Mouse (Mus musculus): ENCODE data around the gene Unk. TPM values are rescaled to one million over a fixed set of nuclear protein-coding genes. Genes with fewer than 3 reads are reported as not detected.

The Unk gene
- polyA plus RNA-seq, 1 experiment from 2014 or later = 19.3 TPM

DNA sequence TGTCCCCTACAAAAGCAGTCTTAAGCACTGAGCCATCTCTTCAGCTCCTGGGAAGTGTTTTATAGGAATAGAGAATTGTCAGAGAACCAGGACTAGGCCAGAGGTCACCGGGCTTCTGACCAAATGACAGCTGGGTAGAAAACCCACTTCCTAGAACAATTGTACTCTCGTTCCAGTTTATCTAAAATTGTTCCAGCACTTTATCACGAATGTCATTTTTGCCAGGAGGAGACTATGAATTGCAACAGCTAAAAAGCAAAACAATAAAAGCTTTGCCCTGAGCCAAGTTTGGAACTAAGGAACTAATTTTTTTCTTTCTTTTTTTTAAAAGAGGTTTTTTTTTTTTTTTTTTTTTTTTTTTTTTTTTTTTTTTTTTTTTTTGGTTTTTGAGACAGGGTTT is 65.5 kb downstream of the Unk start:
- Histone ChIP-seq H3K36me3 (ENCODE audit: control insufficient read depth, insufficient read depth, low read length) (no peaks in the 10 kb centered on the region), H3K9ac (ENCODE audit: low read length) (no peak overlapping the region), H3K27ac (replicated peaks in 1 of 2; ENCODE audit: control insufficient read depth in 1 of 2, insufficient read depth in 1 of 2, low read depth in 2 of 2, low read length in 2 of 2) (peak overlapping the region in 1 of 2 experiments; percentile 56; a peak in 2 of 4 replicates), H3K27me3 (ENCODE audit: control insufficient read depth, insufficient read depth, low read length) (no peaks in the 10 kb centered on the region), H3K4me3 (ENCODE audit: control insufficient read depth in 1 of 2, insufficient read depth in 1 of 2, low read depth in 1 of 2, low read length in 2 of 2) (no peak overlapping the region), H3K4me1 (ENCODE audit: control insufficient read depth in 2 of 2, insufficient read depth in 2 of 2, low read length in 2 of 2) (peaks cover 22 to 25% of the 10 kb centered on the region in 2 experiments), H3K9me3 (ENCODE audit: control insufficient read depth, low read length) (0 out of 2 replicates have a peak, but pooled peaks cover 4% of the 10 kb centered on the region), H3K4me2 (ENCODE audit: low read length) (no peak overlapping the region)
- no peak for ATAC-seq (ENCODE audit: insufficient number of reproducible peaks, insufficient read depth, low FRiP score, low read depth)
- 61% methylated on average over 3 of the region's 3 CpGs for WGBS

DNA sequence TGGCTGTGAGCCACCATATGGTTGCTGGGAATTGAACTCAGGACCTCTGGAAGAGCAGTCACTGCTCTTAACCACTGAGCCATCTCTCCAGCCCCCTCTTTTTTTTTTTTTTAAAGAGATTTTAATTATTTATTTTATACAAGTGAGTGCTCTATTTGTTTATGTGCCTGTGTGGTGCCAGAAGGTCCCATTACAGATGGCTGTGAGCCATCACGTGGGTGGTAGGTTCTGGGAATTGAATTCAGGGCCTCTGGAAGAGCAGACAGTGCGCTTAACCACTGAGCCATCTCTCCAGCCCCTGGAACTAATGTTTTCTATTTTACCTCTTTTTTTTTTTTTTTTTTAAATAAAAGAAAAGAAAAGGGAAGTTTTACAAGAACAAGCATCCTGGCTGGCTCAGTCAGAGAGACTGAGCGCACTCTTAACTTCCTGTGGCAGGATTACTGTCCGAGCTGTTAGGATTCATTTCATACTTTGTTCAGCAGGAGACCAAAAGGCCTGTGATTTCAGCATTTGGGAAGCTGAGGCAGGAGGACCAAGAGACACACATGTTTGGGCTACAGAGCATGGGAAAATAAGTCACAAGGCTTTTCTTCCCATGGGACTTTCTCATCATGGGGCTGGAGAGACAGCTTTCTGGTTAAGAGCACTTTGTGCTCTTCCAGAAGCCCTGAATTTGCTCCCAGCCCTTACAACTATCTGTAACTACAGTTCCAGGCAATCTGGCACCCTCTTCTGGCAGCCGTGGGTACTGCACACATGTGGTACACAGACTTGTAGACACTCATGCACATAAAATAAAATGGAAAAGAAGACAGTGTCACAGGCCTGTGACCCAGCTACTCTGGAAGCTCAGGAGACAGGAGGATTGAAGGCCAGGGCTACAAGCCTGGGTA is 66.3 kb downstream of the Unk start:
- Histone ChIP-seq H3K27ac (replicated peaks in 1 of 2; ENCODE audit: control insufficient read depth in 1 of 2, insufficient read depth in 1 of 2, low read depth in 2 of 2, low read length in 2 of 2) (peak overlapping the region in 1 of 2 experiments; percentile 50; a peak in 1 of 4 replicates), H3K4me2 (ENCODE audit: low read length) (no peak overlapping the region), H3K4me1 (ENCODE audit: control insufficient read depth in 2 of 2, insufficient read depth in 2 of 2, low read length in 2 of 2) (peaks cover 31 to 33% of the 10 kb centered on the region in 2 experiments), H3K4me3 (ENCODE audit: control insufficient read depth in 1 of 2, insufficient read depth in 1 of 2, low read depth in 1 of 2, low read length in 2 of 2) (no peak overlapping the region), H3K9ac (ENCODE audit: low read length) (no peak overlapping the region), H3K9me3 (ENCODE audit: control insufficient read depth, low read length) (0 out of 2 replicates have a peak, but pooled peaks cover 4% of the 10 kb centered on the region), H3K27me3 (ENCODE audit: control insufficient read depth, insufficient read depth, low read length) (no peaks in the 10 kb centered on the region), H3K36me3 (ENCODE audit: control insufficient read depth, insufficient read depth, low read length) (no peaks in the 10 kb centered on the region)
- WGBS = 83% methylated on average over 5 of the region's 5 CpGs
- no peak for ATAC-seq (ENCODE audit: insufficient number of reproducible peaks, insufficient read depth, low FRiP score, low read depth)

DNA sequence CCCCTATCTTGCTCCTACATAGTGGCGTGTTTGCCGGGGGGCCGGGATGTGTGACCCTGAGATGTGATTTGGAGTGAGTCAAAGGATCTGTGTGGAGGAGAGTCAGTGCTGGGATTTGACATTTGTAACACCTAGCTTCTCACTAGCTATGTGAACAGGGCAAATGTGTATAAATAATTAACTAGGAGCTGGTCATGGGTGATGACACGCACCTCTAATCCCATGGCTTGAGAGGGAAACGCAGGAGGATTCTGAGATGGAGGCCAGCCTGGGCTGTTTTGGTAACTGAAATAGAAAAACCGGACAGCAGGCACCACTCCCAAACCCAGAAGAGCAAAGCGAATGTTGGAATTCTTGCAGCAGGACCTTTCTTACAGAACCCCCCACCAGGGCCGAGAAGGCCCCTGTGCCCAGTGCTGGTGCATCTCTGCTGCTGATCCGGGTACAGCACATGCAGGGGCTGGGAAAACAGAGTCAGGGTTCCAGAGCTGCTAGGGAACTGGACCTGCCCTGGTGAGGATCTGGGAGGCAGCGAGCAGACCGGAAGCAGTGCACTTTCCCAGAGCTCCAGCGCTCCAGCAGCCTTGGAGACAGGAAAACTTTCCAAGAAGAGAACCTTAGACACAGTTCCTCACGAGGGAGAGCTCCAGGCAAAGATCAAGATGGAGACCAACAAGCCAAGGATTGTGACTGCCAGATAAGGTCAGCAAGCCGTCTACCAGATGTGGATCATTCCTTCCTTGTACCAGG is 68.8 kb downstream of the Unk start:
- Histone ChIP-seq H3K36me3 (ENCODE audit: control insufficient read depth, insufficient read depth, low read length) (no peaks in the 10 kb centered on the region), H3K27me3 (ENCODE audit: control insufficient read depth, insufficient read depth, low read length) (no peaks in the 10 kb centered on the region), H3K9ac (ENCODE audit: low read length) (no peak overlapping the region), H3K27ac (replicated peaks in 1 of 2; ENCODE audit: control insufficient read depth in 1 of 2, insufficient read depth in 1 of 2, low read depth in 2 of 2, low read length in 2 of 2) (peak overlapping the region; percentile 30 to 98), H3K9me3 (ENCODE audit: control insufficient read depth, low read length) (0 out of 2 replicates have a peak, but pooled peaks cover 4% of the 10 kb centered on the region), H3K4me2 (ENCODE audit: low read length) (no peak overlapping the region), H3K4me1 (ENCODE audit: control insufficient read depth in 2 of 2, insufficient read depth in 2 of 2, low read length in 2 of 2) (peaks cover 47 to 50% of the 10 kb centered on the region in 2 experiments), H3K4me3 (ENCODE audit: control insufficient read depth in 1 of 2, insufficient read depth in 1 of 2, low read depth in 1 of 2, low read length in 2 of 2) (no peak overlapping the region)
- WGBS = 59% methylated on average over 14 of the region's 14 CpGs
- no peak for ATAC-seq (ENCODE audit: insufficient number of reproducible peaks, insufficient read depth, low FRiP score, low read depth)

DNA sequence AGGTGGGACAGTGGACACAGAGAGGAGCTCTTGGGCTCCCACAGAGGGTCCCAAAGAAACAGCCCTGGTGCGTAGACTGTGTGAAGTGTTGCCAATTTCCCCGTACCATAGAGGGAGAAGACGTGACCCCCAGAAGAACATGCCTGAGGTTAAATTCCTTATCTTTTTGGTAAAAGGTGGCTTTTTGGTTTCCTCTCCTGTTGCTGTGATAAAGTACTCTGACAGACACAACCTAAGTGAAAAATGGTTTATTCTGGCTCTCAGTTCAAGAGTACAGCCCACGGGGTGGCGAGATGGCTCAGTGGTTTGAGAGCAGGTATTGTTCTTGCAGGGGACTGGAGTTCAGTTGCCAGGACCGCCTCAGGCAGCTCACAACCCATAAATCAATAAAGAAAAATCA is 69.3 kb downstream of the Unk start:
- no peak for ATAC-seq (ENCODE audit: insufficient number of reproducible peaks, insufficient read depth, low FRiP score, low read depth)
- Histone ChIP-seq H3K9me3 (ENCODE audit: control insufficient read depth, low read length) (0 out of 2 replicates have a peak, but pooled peaks cover 4% of the 10 kb centered on the region), H3K27me3 (ENCODE audit: control insufficient read depth, insufficient read depth, low read length) (no peaks in the 10 kb centered on the region), H3K4me1 (ENCODE audit: control insufficient read depth in 2 of 2, insufficient read depth in 2 of 2, low read length in 2 of 2) (peaks cover 49 to 52% of the 10 kb centered on the region in 2 experiments), H3K36me3 (ENCODE audit: control insufficient read depth, insufficient read depth, low read length) (no peaks in the 10 kb centered on the region), H3K27ac (replicated peaks in 1 of 2; ENCODE audit: control insufficient read depth in 1 of 2, insufficient read depth in 1 of 2, low read depth in 2 of 2, low read length in 2 of 2) (peak overlapping the region; percentile 30 to 98), H3K4me2 (ENCODE audit: low read length) (no peak overlapping the region), H3K4me3 (ENCODE audit: control insufficient read depth in 1 of 2, insufficient read depth in 1 of 2, low read depth in 1 of 2, low read length in 2 of 2) (no peak overlapping the region), H3K9ac (ENCODE audit: low read length) (no peak overlapping the region)
- WGBS = 81% methylated on average over 6 of the region's 6 CpGs

DNA sequence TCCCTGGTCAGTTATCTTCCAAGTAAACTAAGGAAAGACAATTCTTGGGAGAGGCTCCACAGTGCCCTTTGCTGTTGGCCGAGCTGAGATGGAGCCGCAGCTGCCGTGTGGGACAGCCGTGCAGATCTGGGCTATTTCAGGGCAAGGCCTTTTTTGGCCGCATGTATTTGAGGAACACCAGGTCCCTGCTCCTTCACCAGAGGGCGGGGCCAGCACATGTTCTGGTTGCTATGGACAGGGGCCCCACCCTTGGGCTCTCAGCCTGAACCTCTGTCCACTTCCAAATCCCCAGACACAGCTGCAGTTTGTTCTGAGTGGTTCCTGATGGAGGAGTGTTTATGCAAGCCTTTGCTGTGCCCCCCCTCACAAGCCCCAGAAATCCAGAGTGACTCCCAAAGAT is 70.3 kb downstream of the Unk start:
- peaks cover 2% of the 10 kb centered on the region for H3K36me3 ChIP-seq (ENCODE audit: control insufficient read depth, insufficient read depth, low read length)
- 0 out of 2 replicates have a peak overlapping the region, but pooled peaks have one; percentile 3 for H3K4me2 ChIP-seq (ENCODE audit: low read length)
- ATAC-seq (ENCODE audit: insufficient number of reproducible peaks, insufficient read depth, low FRiP score, low read depth) = no peak; the same call in 1 of the 2 replicates
- H3K27me3 ChIP-seq (ENCODE audit: control insufficient read depth, insufficient read depth, low read length) = no peaks in the 10 kb centered on the region
- no peak overlapping the region for H3K4me3 ChIP-seq (ENCODE audit: control insufficient read depth in 1 of 2, insufficient read depth in 1 of 2, low read depth in 1 of 2, low read length in 2 of 2)
- peak overlapping the region; percentile 89 to 98 for H3K27ac ChIP-seq (replicated peaks in 1 of 2; ENCODE audit: control insufficient read depth in 1 of 2, insufficient read depth in 1 of 2, low read depth in 2 of 2, low read length in 2 of 2)
- peak overlapping the region; percentile 63 for H3K9ac ChIP-seq (ENCODE audit: low read length)
- peaks cover 52 to 61% of the 10 kb centered on the region in 2 experiments for H3K4me1 ChIP-seq (ENCODE audit: control insufficient read depth in 2 of 2, insufficient read depth in 2 of 2, low read length in 2 of 2)
- 16% methylated on average over 6 of the region's 6 CpGs for WGBS
- H3K9me3 ChIP-seq (ENCODE audit: control insufficient read depth, low read length) = 0 out of 2 replicates have a peak, but pooled peaks cover 4% of the 10 kb centered on the region

DNA sequence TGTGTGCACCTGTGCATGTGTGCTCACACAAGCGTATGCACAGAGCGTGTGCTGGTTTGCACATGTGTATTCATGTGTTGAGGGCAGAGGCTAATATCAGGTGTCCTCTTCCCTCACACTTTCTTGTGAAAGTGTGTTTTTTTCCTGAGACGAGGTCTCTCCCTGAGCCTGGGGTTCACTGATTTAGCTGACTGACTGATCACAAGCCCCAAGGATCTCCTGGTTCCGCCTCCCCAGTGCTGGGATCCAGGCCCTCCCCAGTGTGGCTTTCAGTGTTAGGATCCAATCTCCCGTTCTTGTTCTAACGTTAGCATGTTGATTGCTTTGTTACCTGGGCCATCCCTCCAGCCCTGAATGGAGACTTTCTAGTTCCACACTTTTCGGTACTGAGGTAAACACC is 70.7 kb downstream of the Unk start:
- Histone ChIP-seq H3K9me3 (ENCODE audit: control insufficient read depth, low read length) (0 out of 2 replicates have a peak, but pooled peaks cover 4% of the 10 kb centered on the region), H3K27ac (replicated peaks in 1 of 2; ENCODE audit: control insufficient read depth in 1 of 2, insufficient read depth in 1 of 2, low read depth in 2 of 2, low read length in 2 of 2) (peak overlapping the region; percentile 89 to 98), H3K4me1 (ENCODE audit: control insufficient read depth in 2 of 2, insufficient read depth in 2 of 2, low read length in 2 of 2) (peaks cover 52 to 65% of the 10 kb centered on the region in 2 experiments), H3K27me3 (ENCODE audit: control insufficient read depth, insufficient read depth, low read length) (no peaks in the 10 kb centered on the region), H3K4me2 (ENCODE audit: low read length) (no peak overlapping the region), H3K4me3 (ENCODE audit: control insufficient read depth in 1 of 2, insufficient read depth in 1 of 2, low read depth in 1 of 2, low read length in 2 of 2) (no peak overlapping the region), H3K9ac (ENCODE audit: low read length) (peak overlapping the region; percentile 63), H3K36me3 (ENCODE audit: control insufficient read depth, insufficient read depth, low read length) (peaks cover 6% of the 10 kb centered on the region)
- WGBS = 76% methylated on average over 7 of the region's 7 CpGs
- ATAC-seq (ENCODE audit: insufficient number of reproducible peaks, insufficient read depth, low FRiP score, low read depth) = no peak

- peak; percentile 47 for ATAC-seq (ENCODE audit: insufficient number of reproducible peaks, insufficient read depth, low FRiP score, low read depth)
- Histone ChIP-seq H3K36me3 (ENCODE audit: control insufficient read depth, insufficient read depth, low read length) (peaks cover 17% of the 10 kb centered on the region), H3K4me2 (ENCODE audit: low read length) (peak overlapping the region; percentile 25), H3K9ac (ENCODE audit: low read length) (peak overlapping the region; percentile 63), H3K27me3 (ENCODE audit: control insufficient read depth, insufficient read depth, low read length) (no peaks in the 10 kb centered on the region), H3K27ac (replicated peaks in 1 of 2; ENCODE audit: control insufficient read depth in 1 of 2, insufficient read depth in 1 of 2, low read depth in 2 of 2, low read length in 2 of 2) (peak overlapping the region; percentile 89 to 98), H3K4me3 (ENCODE audit: control insufficient read depth in 1 of 2, insufficient read depth in 1 of 2, low read depth in 1 of 2, low read length in 2 of 2) (no peak overlapping the region), H3K4me1 (ENCODE audit: control insufficient read depth in 2 of 2, insufficient read depth in 2 of 2, low read length in 2 of 2) (peaks cover 60 to 77% of the 10 kb centered on the region in 2 experiments), H3K9me3 (ENCODE audit: control insufficient read depth, low read length) (no peaks in the 10 kb centered on the region)
- WGBS = 26% methylated on average over 11 of the region's 11 CpGs
Observed at GRCm38 (mm10) chr11:116101931-116102381, 71.8 kb downstream of the Unk start.
